Comparison of ENCODE assay signal across 9 mouse cellular contexts in the genomic region with DNA sequence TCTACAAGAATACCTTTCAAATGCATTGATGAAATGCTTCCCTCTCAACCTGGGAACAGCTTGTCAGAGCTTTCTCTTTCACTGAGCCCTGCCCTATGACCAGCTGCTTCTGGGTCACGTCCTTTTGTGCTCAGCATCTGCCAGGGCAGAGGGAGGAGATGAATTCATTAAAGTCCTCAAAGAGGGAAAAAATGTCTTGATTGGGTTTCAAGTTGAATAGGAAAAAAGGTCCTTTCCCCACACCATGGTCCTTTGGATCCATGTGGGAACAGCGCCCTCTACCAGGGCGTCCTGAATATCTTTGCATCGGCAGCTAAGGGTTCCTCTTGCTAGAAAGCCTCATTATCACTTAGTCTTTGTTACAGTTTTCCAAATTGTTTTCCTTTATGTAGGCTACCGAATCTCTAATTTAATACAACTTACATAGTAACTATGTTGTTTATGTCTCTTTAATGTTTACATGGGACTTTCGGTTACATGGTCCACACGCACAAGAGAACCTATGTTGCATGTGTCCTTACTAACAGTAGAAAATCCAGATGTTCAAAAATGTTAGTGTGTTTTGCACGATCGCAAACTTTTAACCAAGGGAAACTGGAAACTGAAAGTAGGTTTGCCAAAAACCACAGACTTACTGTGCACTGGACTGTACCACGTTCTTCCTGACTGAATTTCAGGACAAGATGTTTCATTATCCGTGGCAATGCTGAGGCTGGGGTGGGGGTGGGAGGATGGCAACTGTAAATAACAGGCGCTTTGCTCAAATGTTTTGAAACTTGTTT.
DNase-seq lines count a peak whose midpoint lies in the region; TF ChIP-seq lines count a peak whose summit lies in the region.
"Had no signal": no experiment of that assay in that cellular context is flagged by ENCODE, and none has a peak within 500 bp of the region (broad histone marks: within the 10 kb centered on the region; RNA-seq: fewer than 3 reads in every experiment).

No protein-coding gene starts in this region.

- TF ChIP-seq POLR2A in cerebellum, adult 2 months (IDR thresholded peaks at IDR 0.05; ENCODE audit: borderline replicate concordance, insufficient read depth, low read length), result no peak
- TF ChIP-seq POLR2A in thymus, adult 2 months (IDR thresholded peaks at IDR 0.05; ENCODE audit: control insufficient read depth, extremely low read depth, insufficient read depth, low read length, poor library complexity), result no peak
- no peak for TF ChIP-seq POLR2A in embryonic fibroblast, embryonic 13.5 days (IDR thresholded peaks at IDR 0.05; ENCODE audit: low read depth, low read length)
- no peak for TF ChIP-seq POLR2A in lung, adult 2 months (IDR thresholded peaks at IDR 0.05; ENCODE audit: borderline replicate concordance, extremely low read depth, low read depth, low read length)

- no peak overlapping the region for H3K4me3 ChIP-seq in cerebellum, adult 2 months (replicated peaks; ENCODE audit: insufficient read depth, low read depth, low read length)
- H3K4me3 ChIP-seq in thymus, adult 2 months (ENCODE audit: control insufficient read depth, insufficient read depth, low read length), result no peak overlapping the region
- H3K4me3 ChIP-seq in embryonic fibroblast, embryonic 13.5 days (ENCODE audit: insufficient read depth, low read length), result no peak overlapping the region
- no peak overlapping the region for H3K4me3 ChIP-seq in lung, adult 2 months (replicated peaks; ENCODE audit: extremely low read depth, low read depth, low read length)

- H3K36me3 ChIP-seq in thymus, adult 2 months (ENCODE audit: control insufficient read depth, insufficient read depth, low read length), result no peaks in the 10 kb centered on the region
- H3K36me3 ChIP-seq: G1E had no signal

- no peaks in the 10 kb centered on the region for H3K4me1 ChIP-seq in cerebellum, adult 2 months (ENCODE audit: control insufficient read depth, insufficient read depth, low read length)
- H3K4me1 ChIP-seq in thymus, adult 2 months (replicated peaks; ENCODE audit: control insufficient read depth, insufficient read depth, low read length), result no peaks in the 10 kb centered on the region
- no peaks in the 10 kb centered on the region; the same call in 1 of the 2 replicates for H3K4me1 ChIP-seq in embryonic fibroblast, embryonic 13.5 days (ENCODE audit: control insufficient read depth, insufficient read depth, low read length)
- no peaks in the 10 kb centered on the region; the same call in 1 of the 2 replicates for H3K4me1 ChIP-seq in lung, adult 2 months (ENCODE audit: control insufficient read depth, insufficient read depth, low read length)

- peak; percentile 7 to 11 for DNase-seq in cerebellum, adult 2 months
- no peak for DNase-seq in cerebellum, adult 11 months
- peak; percentile 17 for DNase-seq in thymus, adult 2 months
- no peak for DNase-seq in thymus, adult 18-20 months
- DNase-seq in kidney, adult 9 months, result peak; percentile 27
- DNase-seq in lung, adult 2 months, result peak; percentile 4
- DNase-seq in right cerebral cortex, postnatal 4 days, result peak; percentile 62

- TF ChIP-seq CTCF in cerebellum, adult 2 months (IDR thresholded peaks at IDR 0.05; ENCODE audit: borderline replicate concordance, insufficient read depth, low read depth, low read length), result peak; percentile 44; the same call in 1 of the 2 replicates
- no peak for TF ChIP-seq CTCF in thymus, adult 2 months (IDR thresholded peaks at IDR 0.05; ENCODE audit: borderline replicate concordance, control insufficient read depth, extremely low read depth, insufficient read depth, low read length, poor library complexity)
- TF ChIP-seq CTCF in embryonic fibroblast, embryonic 13.5 days (IDR thresholded peaks at IDR 0.05; ENCODE audit: borderline replicate concordance, insufficient read depth, low read length), result 0 out of 2 replicates have a peak, but pooled peaks have one; percentile 6
- peak; percentile 68 for TF ChIP-seq CTCF in lung, adult 2 months (IDR thresholded peaks at IDR 0.05; ENCODE audit: insufficient read depth, low read length)

- 52% methylated on average over 12 of the region's 12 CpGs for WGBS in cerebellum, adult 2 months
- WGBS in thymus, adult 2 months, result 22% methylated on average over 12 of the region's 12 CpGs
- WGBS in lung, adult 2 months, result 43% methylated on average over 12 of the region's 12 CpGs

- H3K27ac ChIP-seq in cerebellum, adult 2 months (ENCODE audit: insufficient read depth, low read length), result no peak overlapping the region
- H3K27ac ChIP-seq in thymus, adult 2 months (ENCODE audit: control insufficient read depth, insufficient read depth, low read length), result no peak overlapping the region
- no peak overlapping the region for H3K27ac ChIP-seq in embryonic fibroblast, embryonic 13.5 days (ENCODE audit: insufficient read depth, low read length)

- H3K27me3 ChIP-seq in cerebellum, adult 2 months (ENCODE audit: control insufficient read depth, insufficient read depth, low read length), result no peaks in the 10 kb centered on the region
- H3K27me3 ChIP-seq in thymus, adult 2 months (ENCODE audit: control insufficient read depth, insufficient read depth, low read length), result no peaks in the 10 kb centered on the region

Comparison
In these comparisons a context has a peak if more than half of its experiments do, and no peak if none do; other contexts are left out.
1. DNase-seq: peak in cerebellum, adult 2 months (2 of 2), thymus, adult 2 months (single experiment), kidney, adult 9 months (single experiment), lung, adult 2 months (single experiment) and right cerebral cortex, postnatal 4 days (single experiment); none in cerebellum, adult 11 months (single experiment) and thymus, adult 18-20 months (0 of 2).